Mouse (Mus musculus) ES-E14 (cell line): ENCODE results near the gene Kcnab2. TPM values are rescaled to one million over a fixed set of nuclear protein-coding genes. Genes with fewer than 3 reads are reported as not detected.

Experiments used
- DNase-seq: peaks from one replicate; pipeline ENCODE4 v3.0.0-alpha.2; 2013; ENCODE audit warnings: low read depth, low spot score
- H3K27ac ChIP-seq: 2 replicates; pipeline ENCODE4 v1.5.1; 2012; ENCODE audit warnings: low read depth, mild to moderate bottlenecking, low read length, moderate library complexity, mixed read lengths; ENCODE audit not compliant: poor library complexity, insufficient read depth, severe bottlenecking
- H3K36me3 ChIP-seq: 2 replicates; pipeline ENCODE4 v1.6.1; 2012; ENCODE audit warnings: mild to moderate bottlenecking, low read length, moderate library complexity, mixed read lengths; ENCODE audit not compliant: control insufficient read depth, poor library complexity, insufficient read depth, severe bottlenecking
- H3K4me1 ChIP-seq, 2 experiments: fragments of 150-350 bp in 1 of 2; sonication (generic) in 1 of 2; 2 replicates each; pipeline ENCODE4 v1.6.1; 2012; ENCODE audit warnings: low read length in 2 of 2, mild to moderate bottlenecking in 1 of 2, mixed read lengths in 1 of 2; ENCODE audit not compliant: control insufficient read depth in 2 of 2, insufficient read depth in 2 of 2, poor library complexity in 1 of 2
- H3K4me3 ChIP-seq, 2 experiments: fragments of 150-350 bp in 1 of 2; sonication (generic) in 1 of 2; 2 replicates each; pipeline ENCODE4 v1.5.1; 2012; ENCODE audit warnings: low read length in 2 of 2, low read depth in 1 of 2, mild to moderate bottlenecking in 1 of 2, mixed read lengths in 1 of 2; ENCODE audit not compliant: insufficient read depth in 1 of 2, poor library complexity in 1 of 2, severe bottlenecking in 1 of 2
- H3K9ac ChIP-seq: 2 replicates; pipeline ENCODE4 v1.6.1; 2012; ENCODE audit warnings: low read depth, mild to moderate bottlenecking, low read length, mixed read lengths; ENCODE audit not compliant: poor library complexity, insufficient read depth, severe bottlenecking
- H3K9me3 ChIP-seq: fragments of 150-350 bp; sonication (generic); 2 replicates; pipeline ENCODE4 v1.6.1; 2012; ENCODE audit warnings: low read depth, mild to moderate bottlenecking, low read length; ENCODE audit not compliant: control insufficient read depth, insufficient read depth
- CHD2 ChIP-seq: IDR thresholded peaks from 2 replicates; pipeline ENCODE4 v1.6.1; 2014; ENCODE audit warnings: mild to moderate bottlenecking, low read depth, low read length, inconsistent platforms
- HCFC1 ChIP-seq: IDR thresholded peaks from 2 replicates; pipeline ENCODE4 v1.6.1; 2012; ENCODE audit warnings: low read length, inconsistent platforms, borderline replicate concordance; ENCODE audit not compliant: insufficient read depth
- MAFK ChIP-seq: IDR thresholded peaks from 2 replicates; pipeline ENCODE4 v1.6.1; 2014; ENCODE audit warnings: mild to moderate bottlenecking, low read depth, low read length, inconsistent platforms; ENCODE audit not compliant: insufficient read depth
- ZC3H11A ChIP-seq: IDR thresholded peaks from 2 replicates; pipeline ENCODE4 v1.6.1; 2012; ENCODE audit warnings: low read depth, mild to moderate bottlenecking, inconsistent platforms, low read length, borderline replicate concordance
- ZNF384 ChIP-seq: IDR thresholded peaks from 2 replicates; pipeline ENCODE4 v1.6.1; 2012; ENCODE audit warnings: low read depth, low read length, inconsistent platforms
- in situ Hi-C, 2 experiments: fragments of 600-800 bp; cut with MboI; formaldehyde crosslinking; loops; one replicate each; pipeline ENCODE4 v1.15.1; 2025; ENCODE audit warnings: low sequenced_read_pairs in 2 of 2, inconsistent platforms in 1 of 2; ENCODE audit not compliant: unreplicated experiment in 2 of 2
- total RNA-seq: library from RNA; depleted of rRNA; stranded (reverse); fragments of 300-350 nt; gene quantifications from 2 replicates; pipeline ENCODE4 v1.2.3, GENCODE M21; 2012

Kcnab2 gene
- total RNA-seq, 1 experiment: 1.6 TPM

DNA sequence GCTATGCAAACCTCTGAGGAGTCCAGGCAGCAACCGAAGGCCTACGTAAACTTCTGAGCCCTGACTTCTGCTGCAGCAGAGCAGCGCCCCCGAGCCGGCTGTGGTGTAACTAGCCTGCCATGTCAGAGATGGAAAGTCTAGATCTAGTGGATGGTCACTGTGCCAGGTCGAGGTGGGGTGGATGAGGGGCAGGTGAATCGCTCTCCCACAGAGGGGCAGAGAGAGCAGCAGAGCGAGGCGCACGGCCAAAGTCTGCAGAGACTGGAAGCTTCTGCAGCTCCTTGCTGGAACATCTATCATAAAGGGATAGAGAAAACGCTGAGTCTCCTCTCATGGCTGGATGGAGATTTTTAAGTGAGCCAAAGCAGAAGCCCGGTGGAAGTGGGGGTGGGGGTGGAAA lies 15.2 kb downstream of the Kcnab2 start:
- H3K27ac ChIP-seq: no peak overlapping the region

DNA sequence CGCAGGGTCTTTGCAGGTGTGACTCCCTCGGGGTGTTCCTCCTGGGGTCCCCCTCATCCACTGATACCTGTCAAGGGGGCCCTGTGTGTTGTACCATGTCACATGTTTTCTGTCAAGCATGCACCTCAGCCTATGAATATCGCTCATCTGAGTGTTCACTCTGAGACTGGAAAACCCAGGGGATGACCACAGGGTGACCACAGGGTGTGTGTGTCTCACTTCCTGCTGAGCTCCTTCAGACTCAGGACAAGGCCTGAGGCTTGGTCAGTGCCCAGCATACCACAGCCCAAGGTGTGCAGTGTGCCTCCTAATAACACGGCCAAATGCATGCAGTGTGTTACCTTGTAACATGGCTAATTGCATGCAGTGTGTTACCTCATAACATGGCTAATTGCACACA lies 20.0 kb downstream of the Kcnab2 start:
- TF ChIP-seq MAFK (no peak), CHD2 (no peak), ZNF384 (no peak), HCFC1 (no peak), ZC3H11A (no peak)

More for the DNA sequence above, 15.2 kb downstream of the Kcnab2 start:
- no peak overlapping the region for H3K4me3 ChIP-seq
- in situ Hi-C loops: no loop called here
- H3K9me3 ChIP-seq: no peaks in the 10 kb centered on the region
- H3K36me3 ChIP-seq: no peaks in the 10 kb centered on the region
- DNase-seq: no peak
- TF ChIP-seq ZNF384: no peak
- no peak for TF ChIP-seq ZC3H11A
- H3K4me1 ChIP-seq: no peaks in the 10 kb centered on the region
- H3K9ac ChIP-seq: no peak overlapping the region

DNA sequence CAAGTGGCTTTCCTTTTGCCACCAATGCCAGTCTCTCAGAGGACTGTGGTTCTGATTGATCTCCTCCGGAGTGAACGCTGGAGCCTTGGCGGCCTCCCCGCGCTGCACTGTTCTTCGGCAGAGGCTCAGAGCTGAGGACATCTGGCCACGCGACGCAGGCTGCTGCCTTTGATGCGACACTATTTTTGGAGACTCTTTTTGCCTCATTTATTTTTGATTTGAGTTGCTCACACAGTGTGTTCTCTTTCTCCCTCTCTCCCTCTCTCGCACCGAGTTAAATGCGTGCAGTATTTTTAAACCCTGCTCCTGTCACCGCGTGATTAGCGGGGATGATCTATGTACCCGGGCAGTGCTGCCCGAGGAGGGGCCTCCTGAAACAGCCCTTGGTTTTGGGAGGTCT lies 21.1 kb downstream of the Kcnab2 start:
- no peaks in the 10 kb centered on the region for H3K9me3 ChIP-seq
- no peak overlapping the region for H3K4me3 ChIP-seq
- no peak overlapping the region for H3K27ac ChIP-seq
- TF ChIP-seq HCFC1: no peak
- no peak for TF ChIP-seq CHD2
- no peak for TF ChIP-seq ZC3H11A
- no peak for TF ChIP-seq ZNF384
- no peak overlapping the region for H3K9ac ChIP-seq
- H3K4me1 ChIP-seq: no peaks in the 10 kb centered on the region
- DNase-seq: no peak
- H3K36me3 ChIP-seq: no peaks in the 10 kb centered on the region
- in situ Hi-C loops: no loop called here

More for the DNA sequence above, 20.0 kb downstream of the Kcnab2 start:
- no peaks in the 10 kb centered on the region for H3K36me3 ChIP-seq
- no peak overlapping the region for H3K4me3 ChIP-seq
- no peak for DNase-seq
- in situ Hi-C loops: no loop called here
- no peaks in the 10 kb centered on the region for H3K9me3 ChIP-seq
- no peak overlapping the region for H3K9ac ChIP-seq
- no peak overlapping the region for H3K27ac ChIP-seq
- H3K4me1 ChIP-seq: no peaks in the 10 kb centered on the region

DNA sequence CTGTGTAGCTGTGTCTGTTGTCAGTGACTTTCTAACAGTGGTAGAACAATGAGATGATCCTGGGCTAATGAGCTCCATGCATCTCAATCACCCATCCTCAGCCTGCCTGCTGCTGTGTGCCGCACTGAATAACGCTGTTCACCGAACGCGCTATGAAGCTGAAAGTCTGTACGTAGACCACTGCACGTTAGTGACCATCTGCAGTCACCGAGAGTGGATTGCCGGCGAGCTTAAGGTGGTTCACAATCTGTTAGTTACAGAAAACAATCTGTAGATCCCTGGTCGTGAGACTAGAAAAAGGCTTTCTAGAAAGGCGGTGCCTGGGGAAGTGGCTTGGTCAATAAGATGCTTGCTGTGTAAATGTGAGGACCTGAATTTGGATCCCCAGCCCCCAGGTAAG lies 23.5 kb downstream of the Kcnab2 start:
- no peaks in the 10 kb centered on the region for H3K36me3 ChIP-seq
- H3K4me3 ChIP-seq: no peak overlapping the region
- no peak overlapping the region for H3K9ac ChIP-seq
- no peaks in the 10 kb centered on the region for H3K4me1 ChIP-seq
- TF ChIP-seq CHD2: no peak
- no peak for TF ChIP-seq ZC3H11A
- no peak for TF ChIP-seq ZNF384
- TF ChIP-seq MAFK: no peak
- no peak for TF ChIP-seq HCFC1
- no peaks in the 10 kb centered on the region for H3K9me3 ChIP-seq
- in situ Hi-C loops: no loop called here
- no peak overlapping the region for H3K27ac ChIP-seq
- DNase-seq: no peak

DNA sequence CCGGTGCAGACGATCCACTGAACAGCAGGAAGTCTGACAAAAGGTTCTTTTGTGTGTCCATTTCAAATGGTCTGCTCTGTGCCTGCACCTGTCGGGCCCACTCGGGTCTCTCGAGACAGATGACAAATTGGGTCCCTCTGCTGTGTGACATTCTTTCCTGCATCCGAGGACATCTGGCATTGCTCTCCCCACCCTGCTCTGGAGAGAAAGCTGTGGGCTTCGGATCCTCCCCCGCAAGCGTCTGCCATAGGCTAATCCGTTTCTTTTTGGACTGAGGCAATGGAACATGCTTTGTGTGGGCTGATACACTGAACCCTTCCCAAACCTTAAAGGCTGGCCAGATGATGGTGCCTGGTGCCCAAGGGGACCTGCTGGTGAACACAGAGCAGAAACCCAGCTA lies 24.6 kb downstream of the Kcnab2 start:
- in situ Hi-C loops: no loop called here
- peaks cover 0 to 6% of the 10 kb centered on the region in 2 experiments; a peak in 1 of 4 replicates for H3K4me1 ChIP-seq
- H3K9me3 ChIP-seq: no peaks in the 10 kb centered on the region
- TF ChIP-seq CHD2 (no peak), HCFC1 (no peak), MAFK (no peak), ZC3H11A (no peak), ZNF384 (no peak)
- no peak for DNase-seq
- no peak overlapping the region for H3K27ac ChIP-seq
- H3K4me3 ChIP-seq: no peak overlapping the region
- no peaks in the 10 kb centered on the region for H3K36me3 ChIP-seq
- H3K9ac ChIP-seq: no peak overlapping the region
